Mouse (Mus musculus) liver, embryonic 16.5 days (tissue): ENCODE data around the gene Ubqln1. TPM values are rescaled to one million over a fixed set of nuclear protein-coding genes. Genes with fewer than 3 reads are reported as not detected.

Source experiments
- ATAC-seq: fragments of 200-750 bp; cut with Nextera tagmentation; 2 replicates; pipeline ENCODE4 v1.8.0; 2017; ENCODE audit warnings: low read depth, mild to moderate bottlenecking, moderate number of reproducible peaks, moderate library complexity
- H3K27ac ChIP-seq: fragments of 300-500 bp; sonication (generic); 2 replicates; pipeline ENCODE4 v1.5.1; 2014; ENCODE audit warnings: mild to moderate bottlenecking, low read length
- H3K27me3 ChIP-seq: fragments of 300-500 bp; sonication (generic); 2 replicates; pipeline ENCODE4 v1.6.1; 2014; ENCODE audit warnings: low read depth, low read length, mixed read lengths; ENCODE audit not compliant: control insufficient read depth, insufficient read depth
- H3K36me3 ChIP-seq: fragments of 300-500 bp; sonication (generic); 2 replicates; pipeline ENCODE4 v1.6.1; 2014; ENCODE audit warnings: mild to moderate bottlenecking; ENCODE audit not compliant: control insufficient read depth, insufficient read depth
- H3K4me1 ChIP-seq: fragments of 300-500 bp; sonication (generic); 2 replicates; pipeline ENCODE4 v1.6.1; 2014; ENCODE audit warnings: low read depth, low read length, mixed read lengths; ENCODE audit not compliant: control insufficient read depth
- H3K4me2 ChIP-seq: fragments of 300-500 bp; sonication (generic); 2 replicates; pipeline ENCODE4 v1.6.1; 2014; ENCODE audit warnings: low read depth, low read length, mixed read lengths
- H3K4me3 ChIP-seq: fragments of 300-500 bp; sonication (generic); 2 replicates; pipeline ENCODE4 v1.5.1; 2014; ENCODE audit warnings: low read depth, mild to moderate bottlenecking, low read length
- H3K9ac ChIP-seq: fragments of 300-500 bp; sonication (generic); 2 replicates; pipeline ENCODE4 v1.6.1; 2014; ENCODE audit warnings: low read depth, low read length
- H3K9me3 ChIP-seq: fragments of 300-500 bp; sonication (generic); replicated peaks from 2 replicates; pipeline ENCODE4 v1.6.1; 2016; ENCODE audit warnings: low read length; ENCODE audit not compliant: control insufficient read depth
- WGBS: fragments of 180-500 bp; shearing (Covaris S2); extraction: QIAGEN DNeasy Blood & Tissue Kit; methylation state at CpG from one replicate; pipeline ENCODE4 v1.1.7; 2014; ENCODE audit not compliant: insufficient replicate concordance; 5-methylcytosine and 5-hydroxymethylcytosine counted together
- polyA plus RNA-seq: library from polyadenylated mRNA; unstranded; fragments of >200 nt; fragmentation: Nextera tagmentation; extraction: Ambion mirVana; gene quantifications from 2 replicates; pipeline ENCODE4 v1.2.1, GENCODE M21; 2015

Gene Ubqln1
- polyA plus RNA-seq, 1 experiment from 2014 or later = 38.0 TPM

- H3K9ac ChIP-seq = peak overlapping the region; percentile 97
- H3K27me3 ChIP-seq = no peaks in the 10 kb centered on the region
- no peaks in the 10 kb centered on the region for H3K9me3 ChIP-seq
- peaks cover 2% of the 10 kb centered on the region; the same call in 1 of the 2 replicates for H3K36me3 ChIP-seq
- under 1% methylated on average over 78 of the region's 83 CpGs for WGBS
- peak overlapping the region; percentile 96 for H3K27ac ChIP-seq
- peak overlapping the region; percentile 86 for H3K4me2 ChIP-seq
- peaks cover 27% of the 10 kb centered on the region for H3K4me1 ChIP-seq
- H3K4me3 ChIP-seq = peak overlapping the region; percentile 92
- peak; percentile 93 for ATAC-seq
Measured at GRCm38 (mm10) chr13:58128768-58129671, 86.4 kb downstream of the Ubqln1 start.

DNA sequence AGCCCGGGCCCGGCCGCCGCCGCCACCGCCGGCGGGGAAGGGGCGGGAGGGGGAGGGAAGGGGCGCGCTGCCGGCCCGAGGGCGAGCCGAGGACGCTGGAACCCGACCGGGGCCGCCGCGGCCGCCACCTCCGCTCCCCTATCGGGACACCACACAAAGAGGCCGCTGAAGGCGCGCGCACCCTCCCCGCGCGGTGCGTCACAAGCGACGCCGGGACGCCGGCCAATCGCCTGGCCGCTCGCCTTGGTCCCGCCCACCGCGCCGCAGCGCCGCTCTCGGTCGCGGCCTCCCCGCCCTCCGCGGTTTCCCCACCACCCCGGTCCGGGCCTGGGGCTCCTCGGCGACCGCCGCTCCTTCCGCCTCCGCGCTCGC, 87.1 kb downstream of the Ubqln1 start, which contains the start of gene Hnrnpa0:
Hnrnpa0 (minus strand) TSS at position 161 of the 372 bp plus-strand sequence.
- H3K27ac ChIP-seq = peak within 1 kb of the TSS; percentile 96
- H3K4me2 ChIP-seq = peak within 1 kb of the TSS; percentile 86
- H3K36me3 ChIP-seq = peaks cover 2% of the 10 kb centered on the region; the same call in 1 of the 2 replicates
- peak; percentile 88 for ATAC-seq
- WGBS = 0% methylated on average over 26 of the region's 62 CpGs
- H3K9ac ChIP-seq = peak within 1 kb of the TSS; percentile 97
- no peaks in the 10 kb centered on the region for H3K9me3 ChIP-seq
- H3K4me1 ChIP-seq = peaks cover 29% of the 10 kb centered on the region
- H3K27me3 ChIP-seq = no peaks in the 10 kb centered on the region
- H3K4me3 ChIP-seq = peak within 1 kb of the TSS; percentile 92

DNA sequence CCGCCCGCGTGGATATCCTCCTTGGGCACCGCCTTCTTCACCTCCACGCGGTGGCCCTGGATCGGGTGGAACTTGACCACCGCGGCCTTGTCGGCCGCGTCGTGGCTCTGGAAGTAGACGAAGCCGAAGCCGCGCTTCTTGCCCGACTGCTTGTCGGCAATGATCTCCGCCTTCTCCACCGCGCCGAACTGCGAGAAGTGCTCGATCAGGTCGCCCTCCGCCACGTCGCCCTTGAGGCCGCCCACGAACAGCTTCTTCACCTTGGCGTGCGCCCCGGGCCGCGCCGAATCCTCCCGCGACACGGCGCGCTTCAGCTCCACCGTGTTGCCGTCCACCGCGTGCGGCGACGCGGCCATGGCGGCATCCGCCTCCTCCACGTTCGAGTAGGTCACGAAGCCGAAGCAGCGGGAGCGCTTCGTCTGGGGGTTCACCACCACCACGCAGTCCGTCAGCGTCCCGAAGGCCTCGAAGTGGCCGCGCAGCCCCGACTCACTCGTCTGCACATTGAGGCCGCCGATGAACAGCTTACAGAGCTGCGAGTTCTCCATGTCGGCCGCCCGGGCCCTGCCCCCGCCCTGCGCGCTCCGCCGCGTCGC, 87.6 kb downstream of the Ubqln1 start:
- H3K27ac ChIP-seq = peak overlapping the region; percentile 96
- no peaks in the 10 kb centered on the region for H3K9me3 ChIP-seq
- under 1% methylated on average over 80 of the region's 81 CpGs for WGBS
- peak overlapping the region; percentile 92 for H3K4me3 ChIP-seq
- peak; percentile 17 for ATAC-seq
- H3K27me3 ChIP-seq = no peaks in the 10 kb centered on the region
- peak overlapping the region; percentile 74 for H3K4me2 ChIP-seq
- H3K36me3 ChIP-seq = peaks cover 2% of the 10 kb centered on the region; the same call in 1 of the 2 replicates
- peaks cover 29% of the 10 kb centered on the region for H3K4me1 ChIP-seq
- peak overlapping the region; percentile 97 for H3K9ac ChIP-seq

- ATAC-seq = no peak
- H3K9me3 ChIP-seq = no peaks in the 10 kb centered on the region
- under 1% methylated on average over 50 of the region's 92 CpGs for WGBS
Measured at GRCm38 (mm10) chr13:58126862-58127765, 88.3 kb downstream of the Ubqln1 start.

More at GRCm38 (mm10) chr13:58126862-58127765, 88.3 kb downstream of the Ubqln1 start:
- H3K27ac ChIP-seq = peak overlapping the region; percentile 96
- H3K36me3 ChIP-seq = peaks cover 2% of the 10 kb centered on the region; the same call in 1 of the 2 replicates
- H3K4me2 ChIP-seq = peak overlapping the region; percentile 74
- H3K9ac ChIP-seq = peak overlapping the region; percentile 97
- H3K27me3 ChIP-seq = no peaks in the 10 kb centered on the region
- H3K4me1 ChIP-seq = peaks cover 29% of the 10 kb centered on the region
- peak overlapping the region; percentile 92 for H3K4me3 ChIP-seq

Other genes with a start within 250 kb of the Ubqln1 start
- 1.2 and 1.6 TPM in 2 replicates for gene Klhl3, start 102.1 kb downstream of the Ubqln1 start, polyA plus RNA-seq
- 5.2 and 5.4 TPM in 2 replicates for gene Hnrnpa0, start 87.1 kb downstream of the Ubqln1 start, polyA plus RNA-seq
- gene Idnk, start 58.0 kb downstream of the Ubqln1 start, polyA plus RNA-seq = 18.3 and 18.9 TPM in 2 replicates
- 4.8 and 5.1 TPM in 2 replicates for gene Gkap1, start 60.0 kb upstream of the Ubqln1 start, polyA plus RNA-seq
- 0.02 and 0.04 TPM in 2 replicates for gene Kif27, start 143.5 kb upstream of the Ubqln1 start, polyA plus RNA-seq
- 15.0 and 15.6 TPM in 2 replicates for gene 2210016F16Rik, start 169.6 kb upstream of the Ubqln1 start, polyA plus RNA-seq
- 11.9 and 13.1 TPM in 2 replicates for gene Rmi1, start 186.6 kb upstream of the Ubqln1 start, polyA plus RNA-seq
- gene Hnrnpk, start 187.7 kb upstream of the Ubqln1 start, polyA plus RNA-seq = 554 and 582 TPM in 2 replicates